Mouse (Mus musculus): ENCODE results near the gene Vangl1. TPM values are rescaled to one million over a fixed set of nuclear protein-coding genes. Genes with fewer than 3 reads are reported as not detected.
"Not testable (repeated sequence)": the region's sequence is repeated elsewhere in the genome, so short reads cannot be mapped to it uniquely, and the experiment has no call there.

Gene Vangl1
- total RNA-seq (2021): 1 to 10 TPM; 4.2 to 5.7 TPM

- peak in 1 of 2 experiments; percentile 45 for DNase-seq (ENCODE audit: low spot score in 2 of 2)
- intact Hi-C loops (cut with DNase I): no loop called here
Observed at GRCm38 (mm10) chr3:102203781-102204721, at the start of gene Vangl1. TSS of gene Vangl1 (minus strand) at chr3:102204693.

GRCm38 (mm10) chr3:102253554-102253953 lies 49.1 kb upstream of the Vangl1 start:
- DNase-seq (ENCODE audit: low spot score in 2 of 2): no peak

GRCm38 (mm10) chr3:102252927-102253326 lies 48.4 kb upstream of the Vangl1 start:
- no peak for DNase-seq (ENCODE audit: low spot score in 2 of 2)
- intact Hi-C loops (cut with DNase I): loop anchor here (5.0 kb wide), 1 partner anchor 914 kb away; no protein-coding TSS in a partner anchor

More at GRCm38 (mm10) chr3:102253554-102253953, 49.1 kb upstream of the Vangl1 start:
- intact Hi-C loops (cut with DNase I): loop anchor here (5.0 kb wide), 1 partner anchor 914 kb away; no protein-coding TSS in a partner anchor

DNA sequence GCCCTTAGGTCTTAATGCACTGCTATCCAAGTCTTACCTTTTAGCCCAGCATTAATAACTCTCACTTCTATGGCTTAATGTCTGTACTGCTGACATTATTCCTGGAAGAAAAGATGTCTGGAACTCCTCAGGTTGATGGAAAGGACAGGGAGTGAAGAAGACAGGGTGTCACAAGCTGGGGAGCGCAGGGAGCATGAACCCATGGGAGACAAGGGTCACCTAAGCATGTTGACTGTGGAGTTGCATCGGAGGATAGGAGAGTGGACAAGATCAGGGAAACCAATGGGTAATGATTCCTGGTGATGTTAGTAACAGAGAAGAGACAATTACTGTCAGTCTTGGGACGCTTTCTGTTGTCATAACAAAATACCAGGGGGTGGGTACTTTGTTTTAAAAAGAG lies 46.4 kb upstream of the Vangl1 start:
- no peak for DNase-seq (ENCODE audit: low spot score in 2 of 2)
- intact Hi-C loops (cut with DNase I): loop anchor here (5.0 kb wide), 1 partner anchor 916 kb away; no protein-coding TSS in a partner anchor

- intact Hi-C loops (cut with DNase I): loop anchor here (1.0 to 10.0 kb wide), 4 partner anchors 295 to 555 kb away; no protein-coding TSS in a partner anchor
- DNase-seq (ENCODE audit: low spot score in 2 of 2): peak; percentile 77 to 78
Observed at GRCm38 (mm10) chr3:102249401-102249991, 45.0 kb upstream of the Vangl1 start.

GRCm38 (mm10) chr3:102244601-102245000 lies 40.1 kb upstream of the Vangl1 start:
- intact Hi-C loops (cut with DNase I): loop anchor here (5.0 to 10.0 kb wide), 3 partner anchors 290 to 407 kb away; no protein-coding TSS in a partner anchor
- DNase-seq (ENCODE audit: low spot score in 2 of 2): no peak

GRCm38 (mm10) chr3:102242854-102243253 lies 38.4 kb upstream of the Vangl1 start:
- intact Hi-C loops (cut with DNase I): loop anchor here (1.0 to 10.0 kb wide), 4 partner anchors 161 to 406 kb away; no protein-coding TSS in a partner anchor
- peak; percentile 55 to 72 for DNase-seq (ENCODE audit: low spot score in 2 of 2)

DNA sequence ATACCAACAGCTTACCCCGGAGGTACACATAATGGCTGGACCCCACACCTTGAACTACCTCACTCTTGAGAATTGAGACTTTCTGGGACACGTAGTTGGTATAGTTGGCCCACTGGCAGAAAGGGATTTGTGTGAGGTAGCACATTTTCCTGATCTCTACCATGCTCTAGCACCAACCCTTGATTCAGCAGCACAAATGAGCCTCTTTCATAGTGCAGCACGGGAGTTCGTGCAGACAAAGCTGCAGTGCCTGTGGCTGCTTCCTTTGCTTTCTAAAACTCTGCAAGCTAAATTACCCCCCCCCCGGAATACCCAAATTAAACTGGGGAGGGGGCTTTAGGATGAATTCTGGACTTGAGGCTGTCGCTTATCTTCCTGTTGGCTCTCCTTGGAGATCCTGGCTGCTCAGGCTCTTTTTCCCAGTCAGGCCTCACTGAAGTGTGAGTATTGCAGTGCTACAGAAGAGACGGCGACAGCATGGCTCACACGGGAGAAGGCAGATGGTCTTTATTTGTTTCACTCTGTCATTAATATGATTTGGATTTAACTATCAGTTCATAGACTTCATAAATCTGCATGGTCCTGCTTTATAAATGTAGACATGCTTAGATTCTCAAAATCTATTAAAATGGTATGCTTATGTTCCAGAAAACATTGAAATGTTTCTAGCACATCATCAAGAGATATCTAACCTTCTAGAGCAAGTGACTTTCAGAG lies 27.1 kb upstream of the Vangl1 start:
- no peak for DNase-seq (ENCODE audit: low spot score in 2 of 2)
- intact Hi-C loops (cut with DNase I): no loop called here

DNA sequence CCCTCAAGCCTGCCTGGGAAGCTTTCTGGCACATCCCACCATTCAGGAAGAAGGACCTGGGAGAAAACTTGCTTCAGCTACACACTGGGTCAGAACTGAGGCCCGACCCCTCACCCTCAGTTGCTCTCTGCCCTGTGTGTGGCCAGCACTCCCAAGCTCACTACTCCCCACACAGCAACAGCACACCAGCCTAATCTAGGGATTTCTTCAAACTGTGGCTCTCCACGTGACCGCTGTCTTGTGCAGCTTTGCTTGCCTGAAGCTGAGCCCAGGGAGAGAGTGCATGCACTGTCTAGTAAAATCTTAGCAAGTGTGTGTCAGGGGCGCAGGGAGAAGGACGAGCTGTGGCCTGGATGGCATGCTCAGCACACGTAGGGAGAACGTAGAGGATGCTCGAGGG lies 18.3 kb upstream of the Vangl1 start:
- DNase-seq (ENCODE audit: low spot score in 2 of 2): no peak
- intact Hi-C loops (cut with DNase I): loop anchor here (5.0 kb wide), 1 partner anchor 85 kb away; no protein-coding TSS in a partner anchor

DNA sequence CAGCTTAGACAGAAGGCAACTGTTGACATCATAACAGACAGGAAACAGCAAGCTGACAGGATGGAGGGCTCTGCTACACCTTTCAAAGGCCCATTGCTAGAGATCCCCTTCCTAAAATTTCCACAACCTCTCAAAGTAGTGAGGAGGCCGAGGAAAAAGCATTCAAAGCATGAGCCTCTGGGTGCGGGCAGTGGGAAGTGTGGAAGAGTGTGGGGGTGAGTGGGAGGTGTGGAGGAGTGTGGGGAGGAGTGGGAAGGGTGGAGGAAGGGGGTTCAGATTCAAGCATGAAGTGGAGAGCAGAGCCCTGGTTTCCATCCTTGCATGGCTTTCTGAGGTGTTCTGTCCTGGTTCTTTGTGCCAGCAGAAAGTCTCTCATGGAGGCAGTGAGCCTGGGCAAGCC lies 13.8 kb upstream of the Vangl1 start:
- no peak for DNase-seq (ENCODE audit: low spot score in 2 of 2)
- intact Hi-C loops (cut with DNase I): no loop called here

GRCm38 (mm10) chr3:102214736-102215135 lies 10.2 kb upstream of the Vangl1 start:
- intact Hi-C loops (cut with DNase I): no loop called here
- DNase-seq (ENCODE audit: low spot score in 2 of 2): no peak

GRCm38 (mm10) chr3:102214299-102214698 lies 9.8 kb upstream of the Vangl1 start:
- intact Hi-C loops (cut with DNase I): no loop called here
- no peak for DNase-seq (ENCODE audit: low spot score in 2 of 2)

GRCm38 (mm10) chr3:102212896-102213295 lies 8.4 kb upstream of the Vangl1 start:
- intact Hi-C loops (cut with DNase I): no loop called here

GRCm38 (mm10) chr3:102212336-102212735 lies 7.8 kb upstream of the Vangl1 start:
- DNase-seq (ENCODE audit: low spot score in 2 of 2): no peak
- intact Hi-C loops (cut with DNase I): no loop called here

More at GRCm38 (mm10) chr3:102212896-102213295, 8.4 kb upstream of the Vangl1 start:
- DNase-seq (ENCODE audit: low spot score in 2 of 2): no peak

DNA sequence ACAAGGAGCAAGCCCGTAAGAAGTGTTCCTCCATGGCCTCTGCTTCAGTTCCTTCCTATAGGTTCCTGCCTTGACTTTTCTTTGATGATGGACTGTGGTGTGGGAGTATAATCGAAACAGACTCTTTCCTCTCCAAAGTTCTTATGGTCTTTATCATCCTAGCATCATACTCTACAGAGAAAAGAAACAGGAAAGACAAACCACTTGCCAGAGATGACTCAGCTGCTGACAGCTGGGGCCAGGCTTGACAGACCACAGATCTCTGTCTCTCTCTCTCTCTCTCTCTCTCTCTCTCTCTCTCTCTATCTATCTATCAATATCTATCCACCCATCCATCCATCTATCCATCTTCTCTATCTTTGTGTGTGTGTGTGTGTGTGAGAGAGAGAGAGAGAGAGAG lies 6.8 kb upstream of the Vangl1 start:
- no peak for DNase-seq (ENCODE audit: low spot score in 2 of 2)
- intact Hi-C loops (cut with DNase I): no loop called here

DNA sequence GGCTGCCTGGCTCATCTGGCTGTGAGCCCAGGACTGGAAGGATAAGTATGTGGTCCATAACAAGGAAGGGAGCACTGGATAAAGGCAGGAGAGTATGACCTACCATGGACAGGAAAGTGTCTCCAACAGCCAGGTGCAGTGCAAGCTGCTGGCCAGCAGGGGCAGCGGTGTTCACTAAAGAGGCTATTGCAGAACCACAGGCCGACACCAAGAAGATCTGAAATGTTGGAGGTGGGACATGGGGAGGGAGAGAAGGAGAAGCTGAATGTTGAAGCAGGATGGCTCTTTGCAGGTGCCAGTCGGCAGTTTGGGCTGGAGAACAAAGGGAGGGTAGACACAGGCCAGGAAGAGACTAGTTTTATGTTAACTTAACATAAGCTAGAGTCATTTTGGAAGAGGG lies 6.3 kb upstream of the Vangl1 start:
- intact Hi-C loops (cut with DNase I): no loop called here
- no peak for DNase-seq (ENCODE audit: low spot score in 2 of 2)

- intact Hi-C loops (cut with DNase I): loop anchor here (5.0 kb wide), 1 partner anchor 42 kb away; no protein-coding TSS in a partner anchor
- no peak for DNase-seq (ENCODE audit: low spot score in 2 of 2)
Observed at GRCm38 (mm10) chr3:102208861-102209260, 4.4 kb upstream of the Vangl1 start.

GRCm38 (mm10) chr3:102205458-102205830 lies 951 bp upstream of the Vangl1 start:
- intact Hi-C loops (cut with DNase I): loop anchor here (5.0 kb wide), 1 partner anchor 38 kb away; no protein-coding TSS in a partner anchor
- no peak for DNase-seq (ENCODE audit: low spot score in 2 of 2)

GRCm38 (mm10) chr3:102204734-102205457 lies 403 bp upstream of the Vangl1 start:
- intact Hi-C loops (cut with DNase I): loop anchor here (5.0 kb wide), 1 partner anchor 38 kb away; no protein-coding TSS in a partner anchor

More at GRCm38 (mm10) chr3:102204734-102205457, 403 bp upstream of the Vangl1 start:
- not testable (repeated sequence) for DNase-seq (ENCODE audit: low spot score in 2 of 2)

Data from left cerebral cortex, postnatal 25 days (tissue).